Mouse (Mus musculus) layer of hippocampus, adult 8-10 months (tissue): ENCODE measurements at regions not wholly inside any gene's neighbourhood (a gene's known extent, or its start where the extent isn't known, plus 50 kb on each side); places are given as distances from the start of the nearest gene placed in this dataset.
A peak's percentile ranks its signal among the peaks of the same experiment; 100 is the strongest.

Experiments
- DNase-seq, 2 experiments: peaks; one replicate each; pipeline ENCODE4 v3.0.0; 2022; ENCODE audit warnings: low spot score in 2 of 2

- no peak for DNase-seq
Measured at GRCm38 (mm10) chr14:28626951-28627350, 122.4 kb downstream of the Wnt5a start.

GRCm38 (mm10) chr14:28635175-28635574 is 130.6 kb downstream of the Wnt5a start:
- DNase-seq: no peak

GRCm38 (mm10) chr14:28639056-28639455 is 134.5 kb downstream of the Wnt5a start:
- DNase-seq: no peak

- DNase-seq: no peak
Measured at GRCm38 (mm10) chr14:28645807-28646206, 141.3 kb downstream of the Wnt5a start.

GRCm38 (mm10) chr14:28649411-28649810 is 144.9 kb downstream of the Wnt5a start:
- DNase-seq: no peak

GRCm38 (mm10) chr14:28653059-28653930 is 148.7 kb downstream of the Wnt5a start:
- no peak for DNase-seq

- no peak for DNase-seq
Measured at GRCm38 (mm10) chr14:28657216-28657615, 152.7 kb downstream of the Wnt5a start.

GRCm38 (mm10) chr14:28660872-28661588 is 156.5 kb downstream of the Wnt5a start:
- DNase-seq: no peak

- no peak for DNase-seq
Measured at GRCm38 (mm10) chr14:28663316-28663715, 158.8 kb downstream of the Wnt5a start.

GRCm38 (mm10) chr14:28664121-28664520 is 159.6 kb downstream of the Wnt5a start:
- no peak for DNase-seq

GRCm38 (mm10) chr14:28675476-28675875 is 170.9 kb downstream of the Wnt5a start:
- peak; percentile 17 to 34 for DNase-seq

- no peak for DNase-seq
Measured at GRCm38 (mm10) chr14:28699780-28700179, 195.2 kb downstream of the Wnt5a start.

GRCm38 (mm10) chr14:28704729-28705128 is 200.2 kb downstream of the Wnt5a start:
- DNase-seq: no peak

GRCm38 (mm10) chr14:28714598-28714997 is 210.0 kb downstream of the Wnt5a start:
- no peak for DNase-seq

- DNase-seq: no peak
Measured at GRCm38 (mm10) chr14:28720545-28720944, 216.0 kb downstream of the Wnt5a start.

GRCm38 (mm10) chr14:28725666-28726065 is 221.1 kb downstream of the Wnt5a start:
- no peak for DNase-seq

- no peak for DNase-seq
Measured at GRCm38 (mm10) chr14:28733496-28733895, 228.9 kb downstream of the Wnt5a start.

GRCm38 (mm10) chr14:28735446-28735845 is 230.9 kb downstream of the Wnt5a start:
- DNase-seq: no peak

- DNase-seq: no peak
Measured at GRCm38 (mm10) chr14:28740076-28740475, 235.5 kb downstream of the Wnt5a start.

- DNase-seq: no peak
Measured at GRCm38 (mm10) chr14:28741418-28741817, 236.9 kb downstream of the Wnt5a start.

GRCm38 (mm10) chr14:28743673-28744072 is 239.1 kb downstream of the Wnt5a start:
- no peak for DNase-seq

GRCm38 (mm10) chr14:28750301-28750700 is 245.8 kb downstream of the Wnt5a start:
- peak; percentile 11 to 25 for DNase-seq

GRCm38 (mm10) chr14:28765201-28765600 is 252.8 kb upstream of the Lrtm1 start:
- DNase-seq: no peak
